Mouse (Mus musculus) midbrain, embryonic 15.5 days (tissue): Measurements from ENCODE around the gene Hoxa5. TPM values are rescaled to one million over a fixed set of nuclear protein-coding genes. Genes with fewer than 3 reads are reported as not detected.

ENCODE experiments used
- ATAC-seq: fragments of 200-750 bp; cut with Nextera tagmentation; replicated peaks from 2 replicates; pipeline ENCODE4 v1.8.0; 2017; ENCODE audit warnings: moderate TSS enrichment
- H3K27ac ChIP-seq: fragments of 300-500 bp; sonication (generic); 2 replicates; pipeline ENCODE4 v1.5.1; 2015; ENCODE audit warnings: mild to moderate bottlenecking, inconsistent platforms
- H3K27me3 ChIP-seq: fragments of 300-500 bp; sonication (generic); replicated peaks from 2 replicates; pipeline ENCODE4 v1.6.1; 2015; ENCODE audit warnings: inconsistent platforms
- H3K36me3 ChIP-seq: fragments of 300-500 bp; sonication (generic); replicated peaks from 2 replicates; pipeline ENCODE4 v1.6.1; 2015; ENCODE audit warnings: inconsistent platforms
- H3K4me1 ChIP-seq: fragments of 300-500 bp; sonication (generic); 2 replicates; pipeline ENCODE4 v1.6.1; 2015; ENCODE audit warnings: inconsistent platforms
- H3K4me2 ChIP-seq: fragments of 300-500 bp; sonication (generic); 2 replicates; pipeline ENCODE4 v1.6.1; 2015; ENCODE audit warnings: inconsistent platforms, mild to moderate bottlenecking, moderate library complexity
- H3K4me3 ChIP-seq: fragments of 300-500 bp; sonication (generic); 2 replicates; pipeline ENCODE4 v1.5.1; 2015; ENCODE audit warnings: mild to moderate bottlenecking, inconsistent platforms
- H3K9ac ChIP-seq: fragments of 300-500 bp; sonication (generic); 2 replicates; pipeline ENCODE4 v1.6.1; 2015; ENCODE audit warnings: mild to moderate bottlenecking, inconsistent platforms
- H3K9me3 ChIP-seq: fragments of 300-500 bp; sonication (generic); 2 replicates; pipeline ENCODE4 v1.6.1; 2016; ENCODE audit warnings: inconsistent platforms
- WGBS: fragments of 180-500 bp; shearing (Covaris S2); methylation state at CpG from one replicate; pipeline ENCODE4 v1.1.7; 2015; ENCODE audit warnings: mixed read lengths; 5-methylcytosine and 5-hydroxymethylcytosine counted together
- polyA plus RNA-seq: library from polyadenylated mRNA; unstranded; fragments of >200 nt; fragmentation: Nextera tagmentation; extraction: Ambion mirVana; gene quantifications from 2 replicates; pipeline ENCODE4 v1.2.1, GENCODE M21; 2015

Gene Hoxa5
- polyA plus RNA-seq, 1 experiment from 2014 or later = not detected

- peaks cover 16% of the 10 kb centered on the region for H3K4me1 ChIP-seq
- H3K36me3 ChIP-seq = no peaks in the 10 kb centered on the region
- no peak overlapping the region for H3K4me2 ChIP-seq
- no peak overlapping the region for H3K9ac ChIP-seq
- peaks cover 97% of the 10 kb centered on the region for H3K27me3 ChIP-seq
- H3K4me3 ChIP-seq = no peak overlapping the region
- no peaks in the 10 kb centered on the region for H3K9me3 ChIP-seq
- 12% methylated on average over 5 of the region's 5 CpGs for whole genome bisulfite sequencing
- no peak for ATAC-seq
- no peak overlapping the region for H3K27ac ChIP-seq
Observed at GRCm38 (mm10) chr6:52214271-52214670, 9.9 kb upstream of the Hoxa5 start.

DNA sequence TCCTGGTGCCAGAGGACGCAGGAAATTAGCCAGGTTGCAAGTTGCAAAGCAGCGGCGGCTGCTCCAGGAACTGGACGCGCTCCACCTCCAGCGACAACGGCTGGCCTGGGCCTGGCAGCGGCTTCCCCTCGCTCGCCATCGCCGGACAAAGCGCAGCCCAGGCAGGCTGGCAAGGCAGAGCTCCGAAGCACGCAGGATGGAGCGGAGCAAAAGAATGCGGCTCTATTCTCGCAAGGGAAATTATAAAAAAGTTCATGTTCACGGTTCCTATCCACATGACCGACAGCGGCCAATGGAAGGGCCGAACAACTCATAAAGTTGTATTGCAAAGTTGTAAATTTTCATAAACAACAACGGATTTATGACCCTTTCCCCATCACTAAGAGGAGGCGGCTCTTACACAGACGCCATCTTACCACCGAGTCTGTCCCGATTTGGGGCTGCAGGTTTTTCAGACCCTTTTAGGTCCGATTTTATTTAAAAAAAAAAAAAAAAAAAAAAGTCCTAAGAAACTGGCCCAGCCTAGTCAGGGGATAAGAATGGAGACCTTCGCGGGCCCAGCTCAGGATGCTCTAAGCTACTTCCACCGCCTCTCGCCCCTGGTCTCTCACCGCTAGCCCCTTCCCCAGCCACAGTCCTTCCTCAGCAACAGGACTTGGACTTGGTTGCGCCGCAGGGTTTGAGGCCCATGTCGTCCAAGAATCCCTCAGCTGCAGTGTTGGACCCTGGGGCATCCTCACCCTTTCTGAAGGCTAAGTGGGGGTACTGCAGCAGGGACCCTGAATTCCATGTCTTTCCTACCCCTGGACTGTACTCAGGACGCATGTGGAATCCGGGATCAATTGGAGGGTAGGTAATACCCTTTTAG is 9.0 kb upstream of the Hoxa5 start, which contains the start of the genes Hoxa3 and Gm28308:
TSS of gene Hoxa3 (minus strand) at position 218 of the 868 bp plus-strand sequence.
TSS of gene Gm28308 (minus strand) at position 221 of the 868 bp plus-strand sequence.
- no peak for ATAC-seq
- H3K27me3 ChIP-seq = peaks cover 97% of the 10 kb centered on the region
- H3K4me2 ChIP-seq = no peak within 1 kb of the TSS
- H3K4me3 ChIP-seq = no peak within 1 kb of the TSS
- H3K27ac ChIP-seq = no peak within 1 kb of the TSS
- no peaks in the 10 kb centered on the region for H3K36me3 ChIP-seq
- WGBS = 2% methylated on average over 38 of the region's 38 CpGs
- H3K9me3 ChIP-seq = no peaks in the 10 kb centered on the region
- H3K4me1 ChIP-seq = peaks cover 16% of the 10 kb centered on the region
- H3K9ac ChIP-seq = no peak within 1 kb of the TSS

DNA sequence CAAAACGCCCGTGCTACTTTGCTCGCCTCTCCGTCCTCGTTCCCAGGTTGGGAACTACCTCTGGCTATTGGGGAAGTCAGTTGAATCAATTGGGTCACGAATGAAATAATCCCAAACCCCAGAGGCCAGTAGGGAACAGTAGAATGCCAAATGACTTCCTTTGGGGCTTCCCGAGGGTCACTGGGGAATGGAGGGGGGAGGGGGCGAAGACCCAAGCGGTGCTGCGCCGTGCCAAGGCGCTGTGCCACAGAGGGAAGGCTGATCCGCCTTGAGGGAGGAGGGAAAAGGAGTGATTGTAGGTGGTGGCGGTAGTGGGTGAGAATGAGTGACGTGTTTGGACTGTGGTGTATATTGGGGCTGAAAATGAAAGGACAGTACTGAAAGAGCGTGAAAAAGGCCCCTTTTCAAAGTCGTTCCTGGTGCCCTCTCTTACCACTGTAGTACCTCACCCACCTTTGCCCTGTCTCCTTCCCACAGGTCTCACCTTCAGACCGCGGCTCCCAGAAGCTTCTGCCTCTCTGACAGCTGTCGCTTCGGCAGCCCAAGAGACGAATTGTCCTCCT is 8.2 kb upstream of the Hoxa5 start:
- Histone ChIP-seq H3K27ac (no peak overlapping the region), H3K4me2 (no peak overlapping the region), H3K36me3 (no peaks in the 10 kb centered on the region), H3K4me1 (peaks cover 16% of the 10 kb centered on the region), H3K27me3 (peaks cover 97% of the 10 kb centered on the region), H3K9me3 (no peaks in the 10 kb centered on the region), H3K9ac (no peak overlapping the region), H3K4me3 (no peak overlapping the region)
- under 1% methylated on average over 22 of the region's 22 CpGs for WGBS
- ATAC-seq = no peak

DNA sequence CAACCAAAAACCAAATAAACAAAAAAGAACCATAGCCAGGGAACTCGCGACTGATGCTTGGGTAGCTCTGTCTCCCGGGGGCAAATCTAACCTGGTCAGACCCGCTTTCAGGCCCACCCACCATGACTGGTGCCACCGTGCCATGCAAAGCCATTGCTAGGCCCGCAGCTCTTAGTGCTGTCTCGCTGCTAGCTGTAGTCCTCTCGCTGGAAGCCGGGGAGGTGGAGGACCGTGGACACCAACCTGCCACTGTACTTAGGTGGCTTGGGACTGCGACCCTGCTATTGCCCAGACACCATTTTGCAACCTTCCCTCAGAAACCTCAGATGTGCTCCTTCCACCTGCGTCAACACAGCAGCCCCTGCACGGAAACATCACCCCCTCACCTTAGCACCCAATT is 7.6 kb upstream of the Hoxa5 start:
- H3K9me3 ChIP-seq = no peaks in the 10 kb centered on the region
- no peak overlapping the region for H3K4me2 ChIP-seq
- ATAC-seq = no peak
- peaks cover 9% of the 10 kb centered on the region for H3K4me1 ChIP-seq
- 7% methylated on average over 13 of the region's 13 CpGs for WGBS
- H3K4me3 ChIP-seq = no peak overlapping the region
- H3K36me3 ChIP-seq = no peaks in the 10 kb centered on the region
- no peak overlapping the region for H3K27ac ChIP-seq
- H3K9ac ChIP-seq = no peak overlapping the region
- peaks cover 98% of the 10 kb centered on the region for H3K27me3 ChIP-seq

GRCm38 (mm10) chr6:52211170-52211935 is 7.0 kb upstream of the Hoxa5 start:
- no peak overlapping the region for H3K4me3 ChIP-seq
- under 1% methylated on average over 37 of the region's 37 CpGs for WGBS
- no peak overlapping the region for H3K4me2 ChIP-seq
- peaks cover 98% of the 10 kb centered on the region for H3K27me3 ChIP-seq
- H3K36me3 ChIP-seq = no peaks in the 10 kb centered on the region
- no peak overlapping the region for H3K9ac ChIP-seq
- ATAC-seq = 0 out of 2 replicates have a peak, but pooled peaks have one; percentile 33
- no peaks in the 10 kb centered on the region for H3K9me3 ChIP-seq
- H3K4me1 ChIP-seq = peaks cover 6% of the 10 kb centered on the region; the same call in 1 of the 2 replicates
- H3K27ac ChIP-seq = no peak overlapping the region

DNA sequence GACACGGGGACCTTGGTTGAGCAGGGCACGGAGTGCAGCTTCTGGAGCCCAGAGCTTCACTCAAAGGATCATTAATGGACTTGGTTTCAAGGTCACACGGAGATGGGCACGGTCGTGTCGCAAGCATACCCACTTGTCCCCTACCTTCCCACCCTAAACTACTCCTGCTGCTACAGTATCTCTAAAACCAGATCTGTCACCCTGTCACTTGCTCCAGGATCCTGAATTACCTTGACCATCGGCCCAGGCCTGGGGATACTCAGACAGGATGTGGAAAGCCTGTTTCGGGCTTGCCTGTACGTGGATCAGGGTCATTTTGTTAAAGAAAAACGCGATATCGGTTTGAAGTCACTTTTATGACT is 5.3 kb upstream of the Hoxa5 start:
- Histone ChIP-seq H3K9me3 (no peaks in the 10 kb centered on the region), H3K36me3 (no peaks in the 10 kb centered on the region), H3K4me2 (no peak overlapping the region), H3K4me1 (peaks cover 6% of the 10 kb centered on the region; the same call in 1 of the 2 replicates), H3K9ac (no peak overlapping the region), H3K27ac (no peak overlapping the region), H3K27me3 (peaks cover 98% of the 10 kb centered on the region), H3K4me3 (no peak overlapping the region)
- 7% methylated on average over 12 of the region's 12 CpGs for WGBS
- ATAC-seq = no peak

- H3K9me3 ChIP-seq = no peaks in the 10 kb centered on the region
- peaks cover 8% of the 10 kb centered on the region for H3K4me1 ChIP-seq
- H3K27ac ChIP-seq = no peak overlapping the region
- H3K9ac ChIP-seq = no peak overlapping the region
- 3% methylated on average over 18 of the region's 18 CpGs for WGBS
- peaks cover 98% of the 10 kb centered on the region for H3K27me3 ChIP-seq
- no peak overlapping the region for H3K4me3 ChIP-seq
- no peak for ATAC-seq
- H3K36me3 ChIP-seq = no peaks in the 10 kb centered on the region
- H3K4me2 ChIP-seq = no peak overlapping the region
Observed at GRCm38 (mm10) chr6:52208868-52209684, 4.7 kb upstream of the Hoxa5 start.

DNA sequence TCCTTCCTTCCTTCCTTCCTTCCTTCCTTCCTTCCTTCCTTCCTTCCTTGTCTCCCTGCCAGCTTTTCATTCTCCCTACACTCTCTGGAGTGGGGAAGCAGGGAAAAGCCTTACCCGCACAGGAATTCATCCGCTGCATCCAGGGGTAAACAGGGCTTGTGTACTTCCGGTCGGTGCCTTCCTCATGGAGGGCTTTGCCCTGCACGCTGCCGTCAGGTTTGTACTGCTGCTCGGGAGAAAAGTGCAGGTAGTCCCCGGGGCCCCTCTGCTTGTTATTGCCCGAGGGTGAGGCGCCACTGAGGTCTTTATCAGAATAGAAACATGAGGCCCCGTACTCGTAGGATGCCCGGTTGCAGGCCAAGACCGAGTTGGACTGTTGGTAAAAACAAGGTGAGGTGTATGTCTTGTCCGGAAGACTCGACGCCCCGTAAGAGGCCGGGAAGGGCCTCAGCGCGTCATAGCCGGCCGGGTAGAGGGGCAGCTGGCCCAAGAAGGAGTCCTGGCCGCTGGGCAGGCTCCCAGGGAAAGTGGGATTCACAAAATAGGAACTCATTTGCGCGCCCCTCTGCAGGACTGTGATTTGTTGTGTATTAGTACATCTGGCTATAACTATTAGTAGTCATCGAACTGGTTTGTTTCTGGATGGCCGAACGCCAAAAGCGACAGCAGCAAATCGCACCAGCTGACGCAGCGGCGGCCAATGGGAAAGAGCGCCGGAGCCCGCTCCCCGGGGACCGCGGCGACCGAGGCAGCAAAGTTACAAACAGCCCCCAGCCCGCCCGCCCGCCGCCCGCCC is 3.9 kb upstream of the Hoxa5 start, which contains the start of gene Hoxa6:
TSS of gene Hoxa6 (minus strand) at position 651 of the 796 bp plus-strand sequence.
- under 1% methylated on average over 47 of the region's 47 CpGs for WGBS
- Histone ChIP-seq H3K27ac (no peak within 1 kb of the TSS), H3K9me3 (no peaks in the 10 kb centered on the region), H3K36me3 (no peaks in the 10 kb centered on the region), H3K4me2 (no peak within 1 kb of the TSS), H3K4me3 (no peak within 1 kb of the TSS), H3K4me1 (peaks cover 12% of the 10 kb centered on the region), H3K9ac (no peak within 1 kb of the TSS), H3K27me3 (peaks cover 98% of the 10 kb centered on the region)
- ATAC-seq = no peak

DNA sequence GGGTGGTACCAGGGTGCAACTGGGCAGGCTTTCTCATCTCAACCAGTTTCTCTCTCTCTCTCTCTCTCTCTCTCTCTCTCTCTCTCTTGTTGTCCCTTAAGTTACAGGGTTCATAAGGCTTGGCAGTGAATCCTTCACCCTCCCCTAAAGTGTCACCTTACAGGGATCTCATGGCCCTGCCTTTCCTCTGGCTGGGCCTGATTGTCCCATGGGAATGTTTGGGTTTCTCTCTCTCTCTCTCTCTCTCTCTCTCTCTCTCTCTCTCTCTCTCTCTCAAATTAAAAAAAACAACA is 3.2 kb upstream of the Hoxa5 start:
- H3K36me3 ChIP-seq = no peaks in the 10 kb centered on the region
- H3K27ac ChIP-seq = no peak overlapping the region
- peaks cover 98% of the 10 kb centered on the region for H3K27me3 ChIP-seq
- H3K9ac ChIP-seq = no peak overlapping the region
- no peaks in the 10 kb centered on the region for H3K9me3 ChIP-seq
- ATAC-seq = no peak
- H3K4me1 ChIP-seq = peaks cover 12% of the 10 kb centered on the region
- no peak overlapping the region for H3K4me3 ChIP-seq
- H3K4me2 ChIP-seq = no peak overlapping the region

GRCm38 (mm10) chr6:52206882-52207683 is 2.7 kb upstream of the Hoxa5 start:
- no peak overlapping the region for H3K4me2 ChIP-seq

More at GRCm38 (mm10) chr6:52206882-52207683, 2.7 kb upstream of the Hoxa5 start:
- WGBS = 3% methylated on average over 4 of the region's 4 CpGs
- no peaks in the 10 kb centered on the region for H3K9me3 ChIP-seq
- H3K4me3 ChIP-seq = no peak overlapping the region
- no peak overlapping the region for H3K27ac ChIP-seq
- no peak for ATAC-seq
- H3K36me3 ChIP-seq = no peaks in the 10 kb centered on the region
- H3K4me1 ChIP-seq = peaks cover 12% of the 10 kb centered on the region
- peaks cover 98% of the 10 kb centered on the region for H3K27me3 ChIP-seq
- H3K9ac ChIP-seq = no peak overlapping the region
